Mouse (Mus musculus) G1E (cell line): ENCODE measurements around the gene Chchd5. TPM values are rescaled to one million over a fixed set of nuclear protein-coding genes. Genes with fewer than 3 reads are reported as not detected.

Source experiments
- ATAC-seq: 2 replicates; pipeline ENCODE4 v1.8.0; 2016; ENCODE audit warnings: mild to moderate bottlenecking; ENCODE audit not compliant: insufficient number of reproducible peaks, poor library complexity, low FRiP score, severe bottlenecking; ENCODE audit errors: extremely low read depth
- DNase-seq: peaks from one replicate; pipeline ENCODE4 v3.0.0; 2012; ENCODE audit warnings: low spot score
- H3K27me3 ChIP-seq: 2 replicates; pipeline ENCODE4 v1.6.1; 2012; ENCODE audit warnings: mild to moderate bottlenecking, low read length, inconsistent platforms; ENCODE audit not compliant: insufficient read depth
- H3K36me3 ChIP-seq: replicated peaks from 2 replicates; pipeline ENCODE3; 2012; ENCODE audit warnings: mild to moderate bottlenecking, inconsistent platforms
- H3K4me1 ChIP-seq: 2 replicates; pipeline ENCODE4 v1.6.1; 2012; ENCODE audit warnings: low read depth, low read length, inconsistent platforms, mixed read lengths; ENCODE audit not compliant: insufficient read depth
- H3K4me3 ChIP-seq: 2 replicates; pipeline ENCODE4 v1.5.1; 2012; ENCODE audit warnings: low read depth, mild to moderate bottlenecking, inconsistent platforms, low read length, moderate library complexity, mixed read lengths
- H3K9me3 ChIP-seq: replicated peaks from 2 replicates; pipeline ENCODE4 v1.6.1; 2012; ENCODE audit warnings: inconsistent platforms
- CTCF ChIP-seq: IDR thresholded peaks from 2 replicates; pipeline ENCODE4 v1.5.1; 2012; ENCODE audit warnings: low read depth, low read length, inconsistent platforms, mixed read lengths
- GATA1 ChIP-seq: IDR thresholded peaks from 2 replicates; pipeline ENCODE4 v1.6.1; 2012; ENCODE audit warnings: borderline replicate concordance, low read length, inconsistent platforms, mixed read lengths
- GATA2 ChIP-seq: IDR thresholded peaks from 2 replicates; pipeline ENCODE4 v1.6.1; 2012; ENCODE audit warnings: low read depth, low read length, inconsistent platforms, borderline replicate concordance
- POLR2AphosphoS5 ChIP-seq: IDR thresholded peaks from 2 replicates; pipeline ENCODE4 v1.6.1; 2012; ENCODE audit warnings: low read depth, low read length, inconsistent platforms; ENCODE audit not compliant: insufficient replicate concordance
- TAL1 ChIP-seq: conservative IDR thresholded peaks from 2 replicates; pipeline ENCODE4 v1.6.1; 2012; ENCODE audit warnings: low read depth, low read length, inconsistent platforms, mixed read lengths
- polyA plus RNA-seq: library from polyadenylated mRNA; stranded (reverse); fragments of >175 nt; gene quantifications from 2 replicates; pipeline ENCODE4 v1.2.3, GENCODE M21; 2012
- total RNA-seq, 2 experiments: library from RNA; stranded (forward) in 1 of 2; stranded (reverse) in 1 of 2; fragments of 200-1000 nt in 1 of 2; fragments of >200 nt in 1 of 2; fragmentation: Nextera tagmentation in 1 of 2; gene quantifications; 2 replicates each; pipeline ENCODE4 v1.2.3; 2014 to 2017

Gene Chchd5
- 65.3 and 70.6 TPM in 2 replicates for total RNA-seq (2014; fragmentation: Nextera tagmentation)
- 33.9 and 39.1 TPM in 2 replicates for total RNA-seq (2017)
- 9.0 and 63.3 TPM in 2 replicates for polyA plus RNA-seq

GRCm38 (mm10) chr2:129129412-129129929, at the start of gene Chchd5:
Chchd5 (plus strand) TSS chr2:129129700.
- peak; percentile 97 for ATAC-seq
- no peaks in the 10 kb centered on the region for H3K27me3 ChIP-seq
- no peaks in the 10 kb centered on the region for H3K9me3 ChIP-seq
- peak; percentile 93 for DNase-seq
- H3K4me1 ChIP-seq = peaks cover 40% of the 10 kb centered on the region
- peaks cover 79% of the 10 kb centered on the region for H3K36me3 ChIP-seq
- no peak for TF ChIP-seq GATA2
- TF ChIP-seq CTCF = no peak
- no peak for TF ChIP-seq TAL1
- TF ChIP-seq POLR2AphosphoS5 = no peak
- TF ChIP-seq GATA1 = no peak
- peak within 1 kb of the TSS; percentile 74 for H3K4me3 ChIP-seq

DNA sequence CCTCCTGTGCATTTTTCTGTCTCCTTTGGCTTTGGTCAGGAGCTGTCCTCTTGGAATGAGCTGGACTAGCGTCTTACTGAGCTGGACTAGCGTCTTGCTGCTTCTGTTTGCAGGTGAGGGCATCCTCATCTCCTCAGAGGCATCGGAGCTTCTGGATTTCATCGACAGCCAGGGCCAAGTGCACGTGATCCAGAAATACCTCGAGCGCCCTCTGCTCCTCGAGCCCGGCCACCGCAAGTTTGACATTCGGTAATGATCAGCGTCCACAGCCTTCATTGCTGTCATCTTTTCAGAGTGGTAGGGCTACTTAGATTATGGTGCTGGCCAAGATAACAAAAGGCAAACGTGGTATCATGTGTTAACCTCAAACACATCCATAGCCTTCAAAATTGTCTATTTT, 48.4 kb upstream of the Chchd5 start:
- Histone ChIP-seq H3K9me3 (peaks cover 5% of the 10 kb centered on the region), H3K4me3 (no peak overlapping the region), H3K4me1 (peaks cover 2% of the 10 kb centered on the region; the same call in 1 of the 2 replicates), H3K36me3 (no peaks in the 10 kb centered on the region), H3K27me3 (no peaks in the 10 kb centered on the region)
- no peak for DNase-seq
- no peak for TF ChIP-seq GATA2
- TF ChIP-seq GATA1 = no peak
- TF ChIP-seq POLR2AphosphoS5 = no peak
- no peak for TF ChIP-seq TAL1
- no peak for TF ChIP-seq CTCF
- ATAC-seq = no peak

DNA sequence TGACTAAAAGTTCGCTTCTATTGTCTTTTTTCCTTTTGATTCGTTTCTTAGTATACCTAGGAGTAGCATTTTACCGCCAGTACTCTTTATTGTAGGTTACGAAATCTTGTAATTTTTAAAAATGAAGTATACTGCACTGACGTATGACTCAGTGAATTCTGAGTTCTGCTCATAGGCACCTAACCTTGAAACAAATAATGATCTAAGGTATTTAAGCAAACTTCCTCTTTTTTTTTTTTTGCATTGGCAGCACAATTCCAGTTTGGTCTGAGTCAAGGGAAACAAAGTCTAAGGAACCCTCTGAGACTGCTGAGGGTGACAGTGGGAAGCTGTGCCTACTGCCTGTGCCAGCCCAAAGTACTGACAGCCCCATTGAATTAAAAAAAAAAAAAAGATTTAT, 46.0 kb upstream of the Chchd5 start:
- peaks cover 5% of the 10 kb centered on the region for H3K9me3 ChIP-seq
- no peak for ATAC-seq
- H3K4me3 ChIP-seq = no peak overlapping the region
- no peak for DNase-seq
- no peaks in the 10 kb centered on the region for H3K27me3 ChIP-seq
- H3K36me3 ChIP-seq = no peaks in the 10 kb centered on the region
- TF ChIP-seq POLR2AphosphoS5 (no peak), CTCF (no peak), GATA1 (no peak), TAL1 (no peak), GATA2 (no peak)
- peaks cover 4% of the 10 kb centered on the region; the same call in 1 of the 2 replicates for H3K4me1 ChIP-seq

DNA sequence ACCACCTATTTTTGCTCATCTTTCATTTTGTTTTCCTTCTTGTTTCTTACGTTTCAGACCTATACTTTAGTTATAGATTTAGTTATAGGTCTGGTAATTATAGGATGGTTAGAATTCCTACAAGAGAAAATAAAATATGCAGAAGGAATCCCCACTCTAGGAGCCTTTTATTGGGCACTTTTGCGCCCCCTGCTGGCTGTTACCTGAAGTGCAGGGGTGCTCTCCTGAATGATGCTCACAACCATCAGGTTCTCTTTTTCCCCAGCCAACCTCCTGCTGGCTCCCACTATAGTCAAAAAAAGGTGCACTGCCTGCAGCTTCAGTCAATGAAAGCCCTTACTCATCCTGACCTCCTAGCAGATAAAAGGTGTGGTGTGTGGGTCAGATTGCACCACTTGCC, 44.5 kb upstream of the Chchd5 start:
- no peaks in the 10 kb centered on the region; the same call in 1 of the 2 replicates for H3K27me3 ChIP-seq
- TF ChIP-seq POLR2AphosphoS5 (no peak), CTCF (0 out of 2 replicates have a peak, but pooled peaks have one; percentile 26), GATA2 (no peak)
- H3K9me3 ChIP-seq = peaks cover 5% of the 10 kb centered on the region
- H3K36me3 ChIP-seq = no peaks in the 10 kb centered on the region
- ATAC-seq (no peak), DNase-seq (no peak)
- H3K4me3 ChIP-seq = no peak overlapping the region
- peaks cover 4% of the 10 kb centered on the region; the same call in 1 of the 2 replicates for H3K4me1 ChIP-seq

DNA sequence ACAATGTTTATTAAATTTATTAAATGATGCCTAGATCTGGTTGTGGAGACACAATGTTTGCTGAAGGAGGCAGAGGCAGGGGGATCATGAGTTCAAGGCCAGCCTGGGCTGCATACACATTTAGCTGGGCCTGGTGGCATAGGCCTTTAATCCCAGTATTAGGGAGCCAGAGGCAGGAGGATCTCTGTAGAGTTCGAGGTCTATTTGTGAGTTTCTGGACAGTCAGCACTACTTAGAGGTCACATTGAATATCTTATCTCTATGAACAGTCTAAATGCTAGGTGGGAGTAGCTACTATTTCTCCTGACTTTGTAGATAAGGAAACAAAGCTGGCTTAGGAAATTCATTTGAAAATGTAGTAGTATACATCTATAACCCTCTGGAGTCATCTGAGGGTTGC, 42.0 kb upstream of the Chchd5 start:
- H3K9me3 ChIP-seq = peaks cover 5% of the 10 kb centered on the region
- H3K36me3 ChIP-seq = no peaks in the 10 kb centered on the region
- H3K27me3 ChIP-seq = peaks cover 2% of the 10 kb centered on the region; the same call in 1 of the 2 replicates
- peaks cover 4% of the 10 kb centered on the region; the same call in 1 of the 2 replicates for H3K4me1 ChIP-seq
- ATAC-seq (no peak), DNase-seq (no peak)
- TF ChIP-seq CTCF = no peak
- H3K4me3 ChIP-seq = no peak overlapping the region

- 0 out of 2 replicates have a peak, but pooled peaks cover 2% of the 10 kb centered on the region for H3K4me1 ChIP-seq
- no peak overlapping the region for H3K4me3 ChIP-seq
- peaks cover 5% of the 10 kb centered on the region for H3K9me3 ChIP-seq
- no peak for TF ChIP-seq TAL1
- no peak for TF ChIP-seq GATA1
- no peak for TF ChIP-seq CTCF
- TF ChIP-seq GATA2 = no peak
- no peak for TF ChIP-seq POLR2AphosphoS5
- no peak for ATAC-seq
- no peaks in the 10 kb centered on the region for H3K36me3 ChIP-seq
- H3K27me3 ChIP-seq = peaks cover 10% of the 10 kb centered on the region; the same call in 1 of the 2 replicates
- no peak for DNase-seq
These were observed 39.1 kb upstream of the Chchd5 start for GRCm38 (mm10) chr2:129090370-129090769.

GRCm38 (mm10) chr2:129092810-129093209, 36.7 kb upstream of the Chchd5 start:
- no peak for ATAC-seq
- no peaks in the 10 kb centered on the region for H3K36me3 ChIP-seq
- DNase-seq = no peak
- H3K4me1 ChIP-seq = no peaks in the 10 kb centered on the region
- no peak for TF ChIP-seq TAL1
- no peak for TF ChIP-seq CTCF
- TF ChIP-seq POLR2AphosphoS5 = no peak
- TF ChIP-seq GATA2 = no peak
- TF ChIP-seq GATA1 = no peak
- no peak overlapping the region for H3K4me3 ChIP-seq
- H3K27me3 ChIP-seq = peaks cover 10% of the 10 kb centered on the region; the same call in 1 of the 2 replicates
- no peaks in the 10 kb centered on the region for H3K9me3 ChIP-seq
